11 mouse cellular contexts compared by ENCODE assay signal in the genomic region with DNA sequence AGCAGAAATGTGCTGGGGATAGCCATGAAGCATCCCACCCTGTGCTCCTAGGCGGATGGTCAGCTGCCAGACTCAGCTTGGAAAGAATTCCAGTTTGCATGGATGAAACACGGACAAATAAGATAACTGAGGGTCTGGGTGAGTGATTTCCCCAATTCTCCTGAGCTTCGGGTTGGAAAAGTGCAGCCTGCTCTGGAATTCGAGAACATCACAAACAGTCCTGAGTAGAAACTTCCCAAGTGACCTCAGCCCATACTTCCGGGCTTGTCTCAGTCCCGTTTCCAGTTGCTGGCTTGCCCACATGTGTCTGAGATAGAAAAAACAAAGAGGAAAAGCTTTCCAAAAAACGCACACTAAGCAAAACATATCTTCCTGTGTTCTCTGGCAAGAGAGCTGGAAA. TPM values are rescaled to one million over a fixed set of nuclear protein-coding genes. Genes with fewer than 3 reads are reported as not detected.
DNase-seq lines count a peak whose midpoint lies in the region; ATAC-seq and TF ChIP-seq lines count a peak whose summit lies in the region.
"Had no signal": no experiment of that assay in that cellular context is flagged by ENCODE, and none has a peak within 500 bp of the region (broad histone marks: within the 10 kb centered on the region; RNA-seq: fewer than 3 reads in every experiment).

No protein-coding gene starts in this region.

- WGBS in kidney, postnatal 0 days = 58% methylated on average over 7 of the region's 7 CpGs
- WGBS in heart, adult 2 months = 26% methylated on average over 7 of the region's 7 CpGs
- WGBS in midbrain, embryonic 16.5 days = 78% methylated on average over 7 of the region's 7 CpGs

- DNase-seq in kidney, postnatal 0 days (ENCODE audit: low spot score) = peak; percentile 38
- no peak for DNase-seq in kidney, adult 8-10 months
- no peak for DNase-seq in ES-E14 (ENCODE audit: low read depth, low spot score)
- DNase-seq in heart, adult 2 months = peak; percentile 64 to 77
- DNase-seq in heart, postnatal 4 days = peak; percentile 66
- no peak for DNase-seq in right cerebral cortex, postnatal 10 days (ENCODE audit: low spot score in 2 of 2)
- no peak for DNase-seq in right cerebral cortex, adult 2 months (ENCODE audit: low spot score in 2 of 2)

- intact Hi-C loops in heart, adult 2 months (cut with DNase I) = no loop called here

- H3K9me3 ChIP-seq in kidney, postnatal 0 days (replicated peaks; ENCODE audit: low read length) = no peaks in the 10 kb centered on the region
- no peaks in the 10 kb centered on the region for H3K9me3 ChIP-seq in ES-E14 (ENCODE audit: control insufficient read depth, insufficient read depth, low read depth, low read length)
- no peaks in the 10 kb centered on the region for H3K9me3 ChIP-seq in midbrain, embryonic 16.5 days (replicated peaks; ENCODE audit: control insufficient read depth, low read length, poor library complexity, severe bottlenecking)
- H3K9me3 ChIP-seq: hindbrain, embryonic 12.5 days; limb, embryonic 12.5 days had no signal

- no peaks in the 10 kb centered on the region; the same call in 1 of the 2 replicates for H3K79me2 ChIP-seq in heart, adult 2 months (replicated peaks; ENCODE audit: control insufficient read depth, insufficient read depth, low read length)

- in situ Hi-C loops in ES-E14 (cut with MboI; ENCODE audit: low sequenced_read_pairs in 2 of 2, unreplicated experiment in 2 of 2) = no loop called here

- no peaks in the 10 kb centered on the region for H3K36me3 ChIP-seq in kidney, postnatal 0 days (ENCODE audit: insufficient read depth, low read length)
- H3K36me3 ChIP-seq in ES-E14 (ENCODE audit: control insufficient read depth, insufficient read depth, low read length, poor library complexity, severe bottlenecking) = no peaks in the 10 kb centered on the region
- H3K36me3 ChIP-seq in heart, adult 2 months (ENCODE audit: control insufficient read depth, insufficient read depth, low read length) = peaks cover 19% of the 10 kb centered on the region
- no peaks in the 10 kb centered on the region for H3K36me3 ChIP-seq in midbrain, embryonic 16.5 days (ENCODE audit: control insufficient read depth, insufficient read depth, low read length)
- H3K36me3 ChIP-seq: hindbrain, embryonic 12.5 days; limb, embryonic 12.5 days had no signal

- TF ChIP-seq POLR2A in heart, adult 2 months (IDR thresholded peaks at IDR 0.05; ENCODE audit: insufficient read depth, low read depth, low read length) = no peak

- no peak overlapping the region for H3K4me3 ChIP-seq in kidney, postnatal 0 days (replicated peaks; ENCODE audit: low read depth, low read length)
- H3K4me3 ChIP-seq in ES-E14 (ENCODE audit: insufficient read depth in 1 of 2, low read depth in 1 of 2, low read length in 2 of 2, poor library complexity in 1 of 2, severe bottlenecking in 1 of 2) = no peak overlapping the region
- H3K4me3 ChIP-seq in heart, adult 2 months = no peak overlapping the region
- no peak overlapping the region for H3K4me3 ChIP-seq in midbrain, embryonic 16.5 days (ENCODE audit: low read depth, low read length)
- H3K4me3 ChIP-seq: hindbrain, embryonic 12.5 days; limb, embryonic 12.5 days had no signal

- no peak overlapping the region for H3K9ac ChIP-seq in kidney, postnatal 0 days (ENCODE audit: low read depth, low read length)
- no peak overlapping the region for H3K9ac ChIP-seq in ES-E14 (ENCODE audit: insufficient read depth, low read depth, low read length, poor library complexity, severe bottlenecking)
- no peak overlapping the region for H3K9ac ChIP-seq in heart, adult 2 months (ENCODE audit: low read depth, low read length)
- no peak overlapping the region for H3K9ac ChIP-seq in midbrain, embryonic 16.5 days (ENCODE audit: low read depth, low read length)
- H3K9ac ChIP-seq: hindbrain, embryonic 12.5 days; limb, embryonic 12.5 days had no signal

- H3K27me3 ChIP-seq in kidney, postnatal 0 days (ENCODE audit: insufficient read depth, low read length) = no peaks in the 10 kb centered on the region
- no peaks in the 10 kb centered on the region for H3K27me3 ChIP-seq in heart, adult 2 months (ENCODE audit: control insufficient read depth, insufficient read depth, low read length)
- no peaks in the 10 kb centered on the region; the same call in 1 of the 2 replicates for H3K27me3 ChIP-seq in midbrain, embryonic 16.5 days (ENCODE audit: control insufficient read depth, insufficient read depth, low read depth, low read length)
- H3K27me3 ChIP-seq: hindbrain, embryonic 12.5 days; limb, embryonic 12.5 days had no signal

- H3K4me2 ChIP-seq in kidney, postnatal 0 days (ENCODE audit: low read length) = no peak overlapping the region
- no peak overlapping the region for H3K4me2 ChIP-seq in midbrain, embryonic 16.5 days (ENCODE audit: low read length)
- H3K4me2 ChIP-seq: hindbrain, embryonic 12.5 days; limb, embryonic 12.5 days had no signal

- TF ChIP-seq CTCF in kidney, postnatal 0 days (IDR thresholded peaks at IDR 0.05; ENCODE audit: low read depth) = no peak
- TF ChIP-seq CTCF in heart, adult 2 months (IDR thresholded peaks at IDR 0.05) = no peak

- TF ChIP-seq EP300 in heart, adult 2 months (IDR thresholded peaks at IDR 0.05; ENCODE audit: insufficient read depth, low read depth, low read length) = 0 out of 2 replicates have a peak, but pooled peaks have one; percentile 13

- peak overlapping the region; percentile 44; the same call in 1 of the 2 replicates for H3K27ac ChIP-seq in kidney, postnatal 0 days
- H3K27ac ChIP-seq in ES-E14 (ENCODE audit: insufficient read depth, low read depth, low read length, poor library complexity, severe bottlenecking) = no peak overlapping the region
- H3K27ac ChIP-seq in heart, adult 2 months = peak overlapping the region; percentile 71
- no peak overlapping the region for H3K27ac ChIP-seq in midbrain, embryonic 16.5 days (ENCODE audit: low read length)
- H3K27ac ChIP-seq: hindbrain, embryonic 12.5 days; limb, embryonic 12.5 days had no signal

- peaks cover 36% of the 10 kb centered on the region for H3K4me1 ChIP-seq in kidney, postnatal 0 days (replicated peaks; ENCODE audit: insufficient read depth, low read length)
- H3K4me1 ChIP-seq in ES-E14 (ENCODE audit: control insufficient read depth in 2 of 2, insufficient read depth in 2 of 2, low read length in 2 of 2, poor library complexity in 1 of 2) = peaks cover 4 to 21% of the 10 kb centered on the region in 2 experiments
- peaks cover 31% of the 10 kb centered on the region for H3K4me1 ChIP-seq in heart, adult 2 months (ENCODE audit: control insufficient read depth, insufficient read depth, low read length)
- H3K4me1 ChIP-seq in midbrain, embryonic 16.5 days (ENCODE audit: control insufficient read depth, insufficient read depth, low read length) = no peaks in the 10 kb centered on the region
- H3K4me1 ChIP-seq: hindbrain, embryonic 12.5 days had no signal

- ATAC-seq in kidney, postnatal 0 days (replicated peaks; ENCODE audit: low FRiP score, low read depth) = no peak
- ATAC-seq in midbrain, embryonic 16.5 days = no peak

TF ChIP-seq in ES-E14, 5 proteins besides CTCF, POLR2A, EP300 and RAD21:
- no peak for TF ChIP-seq ZC3H11A (IDR thresholded peaks at IDR 0.05; ENCODE audit: borderline replicate concordance, low read depth, low read length)
- TF ChIP-seq MAFK (IDR thresholded peaks at IDR 0.05; ENCODE audit: insufficient read depth, low read depth, low read length) = peak; percentile 47; the same call in 1 of the 2 replicates

RNA-seq across cellular contexts. Expression of gene Igfbp7, which starts 35.6 kb away (rescaled TPM):
- polyA plus RNA-seq in kidney, postnatal 0 days (2015; fragmentation: Nextera tagmentation; extraction: Ambion mirVana) = 1,308 and 1,398 TPM in 2 replicates
- 23.4 and 65.2 TPM in 2 replicates for total RNA-seq in ES-E14 (2012; rRNA removed)
- total RNA-seq in heart, adult 2 months (2021) = 100 to 1,000 TPM; 174 to 205 TPM
- polyA plus RNA-seq in heart, adult 2 months (2012; rRNA removed) = 342 and 353 TPM in 2 replicates
- 100 to 1,000 TPM; 210 to 250 TPM for total RNA-seq in heart, postnatal 4 days (2021)
- polyA plus RNA-seq in midbrain, embryonic 16.5 days (2015; fragmentation: Nextera tagmentation; extraction: Ambion mirVana) = 57.9 and 59.4 TPM in 2 replicates
- total RNA-seq: megakaryocyte-erythroid progenitor cell, adult 5-6 weeks had no signal

Comparison
In these comparisons a context has a peak if more than half of its experiments do, and no peak if none do; other contexts are left out.
1. DNase-seq: peak in kidney, postnatal 0 days (single experiment), heart, adult 2 months (2 of 2) and heart, postnatal 4 days (single experiment); none in kidney, adult 8-10 months (0 of 2), ES-E14 (single experiment), right cerebral cortex, postnatal 10 days (0 of 2) and right cerebral cortex, adult 2 months (0 of 2).
2. H3K27ac ChIP-seq: peak in kidney, postnatal 0 days (single experiment) and heart, adult 2 months (single experiment); none in ES-E14 (single experiment) and midbrain, embryonic 16.5 days (single experiment).